Mouse (Mus musculus) liver, embryonic 14.5 days (tissue): ENCODE measurements around the gene Mmrn2.

Experiments
- CTCF ChIP-seq: IDR thresholded peaks from 2 replicates; pipeline ENCODE4 v1.5.1; 2016; ENCODE audit warnings: antibody characterized with exemption, low read depth, control low read depth
- EP300 ChIP-seq: IDR thresholded peaks from 2 replicates; pipeline ENCODE4 v1.6.1; 2016; ENCODE audit warnings: antibody characterized with exemption, low read depth

DNA sequence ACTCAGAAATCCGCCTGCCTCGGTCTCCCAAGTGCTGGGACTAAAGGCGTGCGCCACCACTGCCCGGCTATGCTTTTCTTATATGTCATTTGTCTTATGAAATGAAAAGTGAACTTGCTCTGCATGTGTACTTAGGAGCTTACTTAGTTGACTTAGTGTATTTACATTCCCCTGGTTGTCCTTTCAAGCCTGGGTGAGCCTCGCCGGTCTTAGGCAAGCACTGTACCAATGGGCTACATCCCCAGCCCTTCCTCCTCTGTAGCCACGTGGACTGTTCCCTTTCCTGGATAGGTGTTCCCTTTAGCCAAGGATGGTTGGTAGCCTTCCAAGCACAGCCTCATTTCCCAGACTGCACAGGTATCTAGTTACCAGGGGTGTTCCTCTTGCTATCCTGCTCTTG, 26.3 kb upstream of the Mmrn2 start:
- TF ChIP-seq EP300 (no peak), CTCF (no peak)
